16 mouse cellular contexts compared by ENCODE assay signal in genomic region chr17:24267133-24267532, GRCm38 (mm10). TPM values are rescaled to one million over a fixed set of nuclear protein-coding genes. Genes with fewer than 3 reads are reported as not detected.
"Had no signal": no experiment of that assay in that cellular context is flagged by ENCODE, and none has a peak within 500 bp of the region (broad histone marks: within the 10 kb centered on the region; RNA-seq: fewer than 3 reads in every experiment).

No protein-coding gene starts in this region.

- H3K36me3 ChIP-seq: limb, embryonic 12.5 days; limb, embryonic 15.5 days; liver, embryonic 12.5 days; liver, embryonic 15.5 days; midbrain, embryonic 10.5 days; midbrain, embryonic 13.5 days had no signal

- H3K27ac ChIP-seq: limb, embryonic 12.5 days; limb, embryonic 15.5 days; liver, embryonic 12.5 days; liver, embryonic 15.5 days; macrophage; midbrain, embryonic 10.5 days; midbrain, embryonic 13.5 days had no signal

- H3K4me1 ChIP-seq: limb, embryonic 12.5 days; limb, embryonic 15.5 days; liver, embryonic 12.5 days; liver, embryonic 15.5 days; midbrain, embryonic 10.5 days; midbrain, embryonic 13.5 days had no signal

- H3K4me3 ChIP-seq: limb, embryonic 12.5 days; limb, embryonic 15.5 days; liver, embryonic 12.5 days; liver, embryonic 15.5 days; midbrain, embryonic 10.5 days; midbrain, embryonic 13.5 days had no signal

- ATAC-seq: liver, embryonic 12.5 days; midbrain, embryonic 13.5 days; midbrain, embryonic 16.5 days had no signal

- H3K27me3 ChIP-seq: limb, embryonic 12.5 days; limb, embryonic 15.5 days; midbrain, embryonic 13.5 days had no signal

- H3K4me2 ChIP-seq: limb, embryonic 12.5 days; limb, embryonic 15.5 days; liver, embryonic 12.5 days; liver, embryonic 15.5 days; midbrain, embryonic 13.5 days had no signal

- DNase-seq: kidney, adult 18-20 months; kidney, adult 9 months; kidney, postnatal 14 days; left cerebral cortex, postnatal 4 days; lung, adult 2 months; thymus, adult 2 months; thymus, postnatal 14 days; thymus, postnatal 4 days had no signal

- H3K9ac ChIP-seq: limb, embryonic 12.5 days; limb, embryonic 15.5 days; liver, embryonic 12.5 days; liver, embryonic 15.5 days; midbrain, embryonic 13.5 days had no signal

- H3K9me3 ChIP-seq: limb, embryonic 12.5 days; limb, embryonic 15.5 days; liver, embryonic 12.5 days; liver, embryonic 15.5 days; midbrain, embryonic 10.5 days had no signal

RNA-seq across cellular contexts. Expression of gene Ntn3, which starts 57.8 kb away (rescaled TPM):
- polyA plus RNA-seq: macrophage had no signal
